Mouse (Mus musculus): ENCODE data around the gene Bricd5.
A peak's percentile ranks its signal among the peaks of the same experiment; 100 is the strongest.

GRCm38 (mm10) chr17:24478663-24479380, 5.1 kb downstream of the Bricd5 start, which contains the start of gene Mlst8:
- TF ChIP-seq CTCF (IDR thresholded peaks at IDR 0.05; ENCODE audit: low read depth): peak; percentile 95
- TF ChIP-seq EP300 (IDR thresholded peaks at IDR 0.05; ENCODE audit: low read depth): no peak
